Mouse (Mus musculus) forebrain, embryonic 16.5 days (tissue): ENCODE results near the gene Exosc6. TPM values are rescaled to one million over a fixed set of nuclear protein-coding genes. Genes with fewer than 3 reads are reported as not detected.
"Not testable (repeated sequence)": the region's sequence is repeated elsewhere in the genome, so short reads cannot be mapped to it uniquely, and the experiment has no call there.

ENCODE experiments used
- ATAC-seq: fragments of 200-750 bp; cut with Nextera tagmentation; 2 replicates; pipeline ENCODE4 v1.8.0; 2017; ENCODE audit warnings: mild to moderate bottlenecking, moderate library complexity
- H3K27ac ChIP-seq: fragments of 300-500 bp; sonication (generic); 2 replicates; pipeline ENCODE4 v1.5.1; 2014; ENCODE audit warnings: low read length, control low read depth
- H3K27me3 ChIP-seq: fragments of 300-500 bp; sonication (generic); replicated peaks from 2 replicates; pipeline ENCODE4 v1.6.1; 2014; ENCODE audit warnings: low read length; ENCODE audit not compliant: control insufficient read depth, insufficient read depth
- H3K36me3 ChIP-seq: fragments of 300-500 bp; sonication (generic); 2 replicates; pipeline ENCODE4 v1.6.1; 2014; ENCODE audit not compliant: control insufficient read depth, insufficient read depth
- H3K4me1 ChIP-seq: fragments of 300-500 bp; sonication (generic); replicated peaks from 2 replicates; pipeline ENCODE4 v1.6.1; 2014; ENCODE audit warnings: low read length; ENCODE audit not compliant: control insufficient read depth, insufficient read depth
- H3K4me2 ChIP-seq: fragments of 300-500 bp; sonication (generic); 2 replicates; pipeline ENCODE4 v1.6.1; 2014; ENCODE audit warnings: mild to moderate bottlenecking, low read length, control low read depth
- H3K4me3 ChIP-seq: fragments of 300-500 bp; sonication (generic); replicated peaks from 2 replicates; pipeline ENCODE4 v1.5.1; 2014; ENCODE audit warnings: mild to moderate bottlenecking, low read length, control low read depth
- H3K9ac ChIP-seq: fragments of 300-500 bp; sonication (generic); replicated peaks from 2 replicates; pipeline ENCODE4 v1.6.1; 2014; ENCODE audit warnings: low read depth, low read length, control low read depth
- H3K9me3 ChIP-seq: fragments of 300-500 bp; sonication (generic); 2 replicates; pipeline ENCODE4 v1.6.1; 2016; ENCODE audit warnings: low read length; ENCODE audit not compliant: control insufficient read depth
- WGBS: fragments of 180-500 bp; shearing (Covaris S2); extraction: QIAGEN DNeasy Blood & Tissue Kit; methylation state at CpG from one replicate; pipeline ENCODE4 v1.1.7; 2014; 5-methylcytosine and 5-hydroxymethylcytosine counted together
- polyA plus RNA-seq: library from polyadenylated mRNA; unstranded; fragments of >200 nt; fragmentation: Nextera tagmentation; extraction: Ambion mirVana; gene quantifications from 2 replicates; pipeline ENCODE4 v1.2.1, GENCODE M21; 2015

Gene Exosc6
- polyA plus RNA-seq: not detected in 2 replicates

- Histone ChIP-seq H3K27ac (peak within 1 kb of the TSS; percentile 58), H3K36me3 (peaks cover 18% of the 10 kb centered on the region), H3K9ac (peak within 1 kb of the TSS; percentile 74), H3K4me2 (peak within 1 kb of the TSS; percentile 98), H3K4me3 (peak within 1 kb of the TSS; percentile 76), H3K4me1 (peaks cover 18% of the 10 kb centered on the region), H3K27me3 (no peaks in the 10 kb centered on the region), H3K9me3 (no peaks in the 10 kb centered on the region)
- peak; percentile 98 for ATAC-seq
- WGBS: under 1% methylated on average over 49 of the region's 68 CpGs
These were observed at the start of gene Exosc6 for GRCm38 (mm10) chr8:111056158-111056663. Gene Exosc6, plus strand, starts transcription at chr8:111056339.

DNA sequence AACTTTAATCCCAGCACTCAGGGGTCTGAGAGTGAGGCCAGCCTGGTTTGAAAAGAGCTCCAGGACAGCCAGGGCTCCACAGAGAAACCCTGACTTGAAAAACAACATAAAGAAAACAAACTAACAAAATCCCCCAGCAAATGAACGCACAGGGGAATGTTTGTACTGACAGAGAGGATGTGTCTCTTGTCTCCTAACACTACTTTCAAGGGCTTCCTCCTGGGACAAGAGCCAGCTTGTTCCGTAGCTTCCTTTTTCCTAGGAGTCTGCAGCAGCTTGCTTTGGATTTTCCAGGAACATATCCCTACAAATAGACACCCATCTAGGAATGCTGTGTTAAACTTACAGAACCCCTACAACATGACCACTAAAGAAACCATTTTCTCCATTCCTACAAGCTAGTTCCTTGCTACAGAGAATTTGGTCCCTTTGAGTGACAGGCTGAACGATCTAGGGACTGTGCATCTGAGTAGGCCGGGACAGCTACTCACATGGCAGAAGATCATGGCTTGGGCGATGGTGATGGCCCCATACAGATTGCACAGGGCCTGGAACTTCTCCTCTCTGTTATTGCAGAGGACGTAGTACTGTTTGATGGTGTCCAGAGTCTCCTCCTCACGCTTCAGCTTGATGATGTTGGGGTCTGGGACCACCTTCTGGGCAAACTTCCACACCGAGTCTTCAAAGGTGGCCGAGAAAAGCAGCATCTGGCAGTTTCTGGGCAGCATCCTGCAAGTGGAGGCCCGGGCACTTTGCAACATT, 45.7 kb upstream of the Exosc6 start:
- 94% methylated on average over 9 of the region's 10 CpGs for WGBS
- H3K4me1 ChIP-seq, H3K4me3 ChIP-seq, H3K9ac ChIP-seq, H3K9me3 ChIP-seq, H3K27me3 ChIP-seq, ATAC-seq, H3K4me2 ChIP-seq, H3K27ac ChIP-seq: not testable (repeated sequence)
- H3K36me3 ChIP-seq: peaks cover 27% of the 10 kb centered on the region

DNA sequence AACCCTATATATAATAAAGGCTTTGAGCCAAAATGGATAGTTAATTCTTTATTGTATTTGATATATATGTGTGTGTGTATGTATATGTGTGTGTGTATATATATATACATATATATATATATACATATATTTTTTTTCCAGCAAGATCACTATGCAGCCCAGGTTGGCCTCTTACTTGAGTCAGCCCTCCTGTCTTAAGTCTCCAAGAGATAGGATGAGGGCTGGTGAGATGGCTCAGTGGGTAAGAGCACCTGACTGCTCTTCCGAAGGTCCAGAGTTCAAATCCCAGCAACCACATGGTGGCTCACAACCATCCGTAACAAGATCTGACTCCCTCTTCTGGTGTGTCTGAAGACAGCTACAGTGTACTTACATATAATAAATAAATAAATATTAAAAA, 29.5 kb upstream of the Exosc6 start:
- H3K36me3 ChIP-seq, H3K27me3 ChIP-seq, ATAC-seq, H3K4me3 ChIP-seq, H3K27ac ChIP-seq, H3K9me3 ChIP-seq, H3K4me1 ChIP-seq, H3K4me2 ChIP-seq, H3K9ac ChIP-seq: not testable (repeated sequence)
- WGBS: 92% methylated on average over 1 of the region's 2 CpGs

DNA sequence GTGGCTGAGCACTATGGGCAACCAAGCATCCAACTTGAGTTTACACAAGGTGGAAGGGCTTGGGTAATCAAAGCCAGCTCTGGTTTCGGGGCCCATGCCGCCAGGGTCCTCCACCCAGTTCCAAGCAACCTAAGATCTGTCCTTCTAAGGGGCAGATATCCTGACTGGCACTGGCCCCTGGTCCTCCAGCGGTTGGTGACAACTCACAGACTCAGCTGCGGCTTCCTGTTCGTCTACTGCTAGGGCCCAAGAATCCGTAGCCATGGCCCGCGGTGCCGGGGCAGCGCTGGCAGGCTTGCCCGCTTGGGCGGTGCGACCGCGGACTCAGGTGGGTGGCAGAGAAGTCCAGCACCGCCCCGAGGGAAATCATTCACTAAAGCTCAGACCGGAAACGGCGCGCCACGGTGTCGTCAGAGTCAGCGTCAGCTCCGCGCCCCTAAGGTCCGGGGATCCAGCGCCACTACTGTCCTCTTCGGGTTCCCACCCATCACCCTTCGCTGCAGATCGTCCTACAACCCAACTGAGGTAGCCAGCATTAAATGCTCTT, 28.7 kb upstream of the Exosc6 start:
- peak overlapping the region; percentile 79 for H3K9ac ChIP-seq
- peak overlapping the region; percentile 75 for H3K4me3 ChIP-seq
- no peaks in the 10 kb centered on the region for H3K9me3 ChIP-seq
- peak overlapping the region; percentile 85 for H3K4me2 ChIP-seq
- ATAC-seq: peak; percentile 97
- no peaks in the 10 kb centered on the region for H3K36me3 ChIP-seq
- H3K4me1 ChIP-seq: peaks cover 3% of the 10 kb centered on the region; the same call in 1 of the 2 replicates
- H3K27ac ChIP-seq: 0 out of 2 replicates have a peak overlapping the region, but pooled peaks have one; percentile 16
- WGBS: under 1% methylated on average over 31 of the region's 31 CpGs
- H3K27me3 ChIP-seq: peaks cover 10% of the 10 kb centered on the region; the same call in 1 of the 2 replicates

GRCm38 (mm10) chr8:111029589-111029988, 26.6 kb upstream of the Exosc6 start:
- Histone ChIP-seq H3K4me2 (no peak overlapping the region), H3K9ac (no peak overlapping the region), H3K27ac (no peak overlapping the region), H3K27me3 (peaks cover 10% of the 10 kb centered on the region; the same call in 1 of the 2 replicates), H3K4me3 (no peak overlapping the region), H3K4me1 (peaks cover 11% of the 10 kb centered on the region), H3K36me3 (no peaks in the 10 kb centered on the region), H3K9me3 (no peaks in the 10 kb centered on the region)
- ATAC-seq: no peak
- 60% methylated on average over 4 of the region's 4 CpGs for WGBS

- ATAC-seq: no peak
- no peak overlapping the region for H3K4me3 ChIP-seq
These were observed 26.1 kb upstream of the Exosc6 start for GRCm38 (mm10) chr8:111030045-111030444.

GRCm38 (mm10) chr8:111031572-111031971, 24.6 kb upstream of the Exosc6 start, which contains the start of gene Ddx19b:
Gene Ddx19b, minus strand, starts transcription at chr8:111031751.
- Histone ChIP-seq H3K36me3 (no peaks in the 10 kb centered on the region), H3K4me1 (peaks cover 25% of the 10 kb centered on the region), H3K4me2 (no peak within 1 kb of the TSS), H3K27ac (no peak within 1 kb of the TSS), H3K9me3 (no peaks in the 10 kb centered on the region), H3K9ac (no peak within 1 kb of the TSS), H3K27me3 (peaks cover 10% of the 10 kb centered on the region; the same call in 1 of the 2 replicates), H3K4me3 (no peak within 1 kb of the TSS)
- WGBS: 95% methylated on average over 19 of the region's 19 CpGs
- ATAC-seq: no peak

More at GRCm38 (mm10) chr8:111030045-111030444, 26.1 kb upstream of the Exosc6 start:
- Histone ChIP-seq H3K9me3 (no peaks in the 10 kb centered on the region), H3K27ac (no peak overlapping the region), H3K36me3 (no peaks in the 10 kb centered on the region), H3K27me3 (peaks cover 10% of the 10 kb centered on the region; the same call in 1 of the 2 replicates), H3K9ac (no peak overlapping the region), H3K4me1 (peaks cover 15% of the 10 kb centered on the region), H3K4me2 (no peak overlapping the region)
- 79% methylated on average over 6 of the region's 6 CpGs for WGBS

GRCm38 (mm10) chr8:111032916-111033315, 23.2 kb upstream of the Exosc6 start, which contains the start of gene Aars:
Gene Aars, plus strand, starts transcription at chr8:111033144.
- 94% methylated on average over 7 of the region's 7 CpGs for WGBS
- H3K36me3 ChIP-seq: peaks cover 4% of the 10 kb centered on the region; the same call in 1 of the 2 replicates
- peaks cover 25% of the 10 kb centered on the region for H3K4me1 ChIP-seq
- peak within 1 kb of the TSS; percentile 84 for H3K27ac ChIP-seq
- no peak for ATAC-seq
- H3K9ac ChIP-seq: peak within 1 kb of the TSS; percentile 90
- peaks cover 10% of the 10 kb centered on the region; the same call in 1 of the 2 replicates for H3K27me3 ChIP-seq
- H3K4me3 ChIP-seq: peak within 1 kb of the TSS; percentile 95
- H3K4me2 ChIP-seq: peak within 1 kb of the TSS; percentile 62
- no peaks in the 10 kb centered on the region for H3K9me3 ChIP-seq
